Mouse (Mus musculus) heart, adult 11 months (tissue): Measurements from ENCODE around the gene Pigf.

Experiments used
- DNase-seq: peaks from one replicate; pipeline ENCODE4 v3.0.0; 2022

Pigf gene

GRCm38 (mm10) chr17:87025269-87025949, at the start of gene Pigf, which contains the start of gene Cript:
Pigf (minus strand) TSS chr17:87025406.
Cript (plus strand) TSS chr17:87025550.
- DNase-seq = peak; percentile 100

GRCm38 (mm10) chr17:87073470-87073869, 48.3 kb upstream of the Pigf start:
- peak; percentile 62 for DNase-seq

DNA sequence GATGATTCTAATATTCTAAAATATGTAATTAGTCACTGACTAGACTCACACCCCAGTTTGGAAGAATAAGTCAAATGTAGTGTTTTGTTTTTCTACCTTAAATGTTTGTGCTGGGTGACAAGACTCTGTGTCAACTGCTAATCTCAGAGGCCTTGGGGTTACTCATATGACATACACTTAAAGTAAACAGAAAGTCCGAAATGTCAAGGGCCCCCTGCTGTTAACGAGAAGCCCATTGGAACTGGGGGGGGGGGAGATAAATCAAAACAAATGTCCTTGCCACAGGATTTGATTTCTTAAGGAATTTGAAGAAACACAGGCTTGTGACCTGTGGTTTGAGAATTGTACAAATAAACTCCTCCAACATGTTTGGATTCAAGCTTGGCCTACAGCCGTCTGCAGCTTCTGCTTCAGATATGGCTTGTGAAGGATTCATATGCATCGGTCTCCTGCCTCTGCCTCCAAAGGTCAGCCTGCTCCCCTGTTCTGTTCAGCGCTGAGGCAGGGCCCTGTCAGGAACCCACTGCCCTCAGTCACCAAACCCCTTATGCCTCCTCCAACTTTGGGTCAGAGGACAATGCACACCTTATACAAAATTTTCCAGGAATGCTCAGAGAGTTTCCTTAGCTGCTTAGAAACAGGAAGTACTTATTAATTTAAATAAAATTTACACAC, 47.7 kb upstream of the Pigf start:
- peak; percentile 50 for DNase-seq

- DNase-seq = peak; percentile 39
These were observed 47.0 kb upstream of the Pigf start for GRCm38 (mm10) chr17:87072183-87072582.

- peak; percentile 45 for DNase-seq
These were observed 43.8 kb upstream of the Pigf start for GRCm38 (mm10) chr17:87068997-87069396.

- DNase-seq = peak; percentile 68
These were observed 38.8 kb upstream of the Pigf start for GRCm38 (mm10) chr17:87063969-87064368.

DNA sequence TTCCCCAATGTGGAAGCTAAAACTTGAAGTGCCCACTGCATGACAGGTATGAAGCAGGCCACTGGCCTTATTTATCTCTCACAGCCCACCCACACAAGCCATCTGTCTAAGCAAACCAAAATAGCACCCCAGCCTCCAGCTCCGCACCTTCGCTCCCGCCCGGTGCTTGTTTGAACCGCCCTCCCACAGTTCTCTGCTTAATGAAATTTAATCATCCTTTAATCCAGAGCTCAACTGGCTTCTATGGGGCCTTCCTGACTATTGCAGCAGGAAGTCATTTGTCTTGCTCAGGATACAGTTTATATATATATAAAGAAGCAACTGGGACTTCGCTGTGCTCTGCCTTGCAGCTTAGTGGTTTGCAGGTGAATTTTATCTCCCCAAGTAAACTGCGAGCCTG, 38.3 kb upstream of the Pigf start:
- DNase-seq = peak; percentile 83

GRCm38 (mm10) chr17:87062639-87063038, 37.4 kb upstream of the Pigf start:
- DNase-seq = peak; percentile 96

- DNase-seq = peak; percentile 97
These were observed 32.5 kb upstream of the Pigf start for GRCm38 (mm10) chr17:87057486-87058266.

GRCm38 (mm10) chr17:87056761-87057160, 31.6 kb upstream of the Pigf start:
- peak; percentile 77 for DNase-seq

DNA sequence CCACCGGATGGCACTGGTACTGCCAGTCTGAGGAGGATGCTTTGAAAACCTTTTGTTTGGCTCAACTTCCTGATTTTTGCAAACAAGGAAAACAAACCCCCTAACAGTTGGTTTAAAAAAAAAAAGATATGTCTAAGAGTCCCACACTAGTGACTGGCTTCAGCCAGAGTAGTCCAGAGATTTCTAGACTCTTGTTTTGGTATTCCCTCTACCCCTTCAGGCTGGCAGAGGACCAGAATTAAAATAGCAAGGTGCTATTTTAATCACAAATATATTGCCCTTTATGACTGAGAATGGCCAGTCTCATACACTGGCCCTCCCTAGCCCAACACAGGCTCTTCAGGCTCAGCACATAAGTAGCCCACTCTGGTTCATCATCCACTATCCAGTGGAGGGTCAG, 30.5 kb upstream of the Pigf start:
- no peak for DNase-seq

DNA sequence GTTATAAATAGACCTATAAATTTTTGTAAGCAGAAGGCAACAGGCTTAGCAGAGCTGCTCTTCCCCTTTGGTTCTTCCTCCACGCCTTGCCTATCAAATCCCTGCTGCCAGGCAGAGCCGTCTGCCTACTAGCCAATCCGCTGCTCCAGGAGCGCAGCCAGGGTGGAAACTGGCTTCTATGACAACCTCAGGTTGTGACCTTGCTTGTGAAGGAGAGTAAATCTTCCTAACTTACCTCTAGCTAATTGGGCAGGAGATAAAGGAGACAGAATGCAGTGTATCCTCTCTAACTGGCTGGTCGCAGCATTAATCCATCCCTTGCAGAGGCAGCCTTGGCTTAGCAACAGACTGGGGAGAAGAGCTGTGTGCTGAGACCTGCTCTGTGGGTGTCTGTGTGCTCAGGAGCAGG, 29.8 kb upstream of the Pigf start:
- DNase-seq = peak; percentile 97

- DNase-seq = peak; percentile 87
These were observed 28.7 kb upstream of the Pigf start for GRCm38 (mm10) chr17:87053921-87054320.

DNA sequence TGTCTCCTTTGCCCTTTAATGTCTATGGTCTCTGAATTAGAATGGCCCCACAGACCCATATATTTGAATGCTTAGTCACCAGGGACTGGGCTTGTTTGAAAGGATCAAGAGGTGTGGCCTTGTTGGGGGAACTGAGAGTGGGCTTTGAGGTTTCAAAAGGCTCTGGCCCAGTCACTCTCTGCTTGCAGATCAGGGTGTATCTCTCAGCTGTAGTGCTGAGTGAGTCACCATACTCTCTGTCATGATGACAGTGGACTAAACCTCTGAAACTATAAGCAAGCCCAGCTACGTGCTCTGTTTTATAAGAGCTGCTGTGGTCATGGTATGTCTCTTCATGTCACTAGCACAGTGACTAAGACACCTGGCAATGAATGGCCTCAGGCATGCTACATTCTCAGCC, 27.2 kb upstream of the Pigf start:
- DNase-seq = peak; percentile 42

DNA sequence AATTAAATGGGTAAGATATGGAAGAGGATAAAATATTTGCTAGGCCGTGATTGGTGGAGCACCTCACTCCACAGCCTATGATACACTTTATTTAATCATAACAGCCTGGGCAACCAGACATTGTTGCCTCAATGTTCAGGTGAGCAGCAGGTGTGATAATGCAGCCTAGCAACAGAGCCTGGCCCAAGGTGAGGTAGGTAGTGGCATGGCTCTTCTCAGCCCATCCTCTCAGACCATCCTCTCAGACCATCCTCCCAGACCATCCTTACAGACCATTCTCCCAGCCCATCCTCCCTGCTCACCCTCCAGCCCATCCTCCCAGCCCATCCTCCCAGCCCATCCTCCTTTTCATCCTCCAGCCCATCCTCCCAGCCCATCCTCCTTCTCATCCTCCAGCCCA, 26.4 kb upstream of the Pigf start:
- DNase-seq = peak; percentile 52

GRCm38 (mm10) chr17:87050469-87051175, 25.4 kb upstream of the Pigf start:
- DNase-seq = peak; percentile 97

DNA sequence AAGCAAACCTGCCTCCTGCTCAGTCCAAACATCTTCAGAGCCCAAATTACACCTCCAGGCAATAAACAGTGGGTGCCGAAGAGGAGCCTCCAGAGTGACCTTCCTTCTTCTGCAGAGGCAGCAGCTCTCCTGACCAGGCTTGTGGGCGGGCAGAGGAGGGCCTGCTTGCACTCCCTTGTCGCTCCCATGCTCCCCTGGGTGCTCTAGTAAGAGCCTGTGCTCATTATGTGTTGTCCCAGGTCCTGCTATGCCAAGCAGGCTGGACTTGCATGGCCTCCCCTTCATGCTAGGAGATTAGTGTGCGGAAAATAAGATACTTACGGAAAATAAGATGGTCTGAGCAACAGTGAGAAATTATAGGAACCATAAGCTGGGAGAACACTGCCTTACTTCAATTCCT, 24.5 kb upstream of the Pigf start:
- peak; percentile 71 for DNase-seq

- no peak for DNase-seq
These were observed 19.6 kb upstream of the Pigf start for GRCm38 (mm10) chr17:87044796-87045195.

- peak; percentile 97 for DNase-seq
These were observed 19.2 kb upstream of the Pigf start for GRCm38 (mm10) chr17:87044364-87044763.

DNA sequence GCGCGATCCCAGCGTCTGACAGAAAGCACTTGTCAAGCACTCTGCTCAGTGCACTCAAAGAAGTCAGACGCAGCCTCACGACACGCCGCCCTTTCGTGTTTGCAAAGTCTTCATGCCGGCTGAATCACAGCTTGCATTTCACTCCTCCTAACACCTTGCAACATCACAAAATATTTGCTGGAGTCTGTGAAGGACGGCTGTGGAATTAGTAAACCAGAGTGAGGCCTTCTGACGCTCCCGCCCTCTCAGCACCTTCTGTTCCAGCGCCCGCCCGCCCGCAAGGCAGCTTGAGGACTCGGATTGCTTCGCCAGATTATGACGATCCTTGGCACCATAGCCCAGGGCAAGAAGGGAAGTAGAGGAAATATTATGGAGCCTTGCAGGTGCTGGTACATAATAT, 16.5 kb upstream of the Pigf start:
- peak; percentile 82 for DNase-seq

DNA sequence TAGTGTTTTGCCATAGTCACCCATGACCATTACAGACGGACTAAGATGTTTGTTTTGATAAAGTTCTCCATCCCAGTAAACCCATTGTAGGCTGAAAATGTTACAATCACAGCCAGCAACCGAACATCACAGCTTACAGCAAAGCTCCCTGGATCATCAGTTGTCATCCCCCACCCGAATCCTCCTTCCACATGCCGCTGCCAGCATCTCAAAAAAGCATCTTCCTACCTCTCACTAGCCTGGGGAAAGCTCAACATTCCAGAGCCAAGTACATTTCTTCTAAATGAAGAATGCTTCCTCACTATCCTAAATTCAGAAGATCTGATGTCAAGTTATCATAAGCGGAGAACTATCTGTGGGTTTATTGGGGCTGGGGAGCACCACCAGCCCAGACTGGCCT, 13.3 kb upstream of the Pigf start:
- DNase-seq = peak; percentile 36

DNA sequence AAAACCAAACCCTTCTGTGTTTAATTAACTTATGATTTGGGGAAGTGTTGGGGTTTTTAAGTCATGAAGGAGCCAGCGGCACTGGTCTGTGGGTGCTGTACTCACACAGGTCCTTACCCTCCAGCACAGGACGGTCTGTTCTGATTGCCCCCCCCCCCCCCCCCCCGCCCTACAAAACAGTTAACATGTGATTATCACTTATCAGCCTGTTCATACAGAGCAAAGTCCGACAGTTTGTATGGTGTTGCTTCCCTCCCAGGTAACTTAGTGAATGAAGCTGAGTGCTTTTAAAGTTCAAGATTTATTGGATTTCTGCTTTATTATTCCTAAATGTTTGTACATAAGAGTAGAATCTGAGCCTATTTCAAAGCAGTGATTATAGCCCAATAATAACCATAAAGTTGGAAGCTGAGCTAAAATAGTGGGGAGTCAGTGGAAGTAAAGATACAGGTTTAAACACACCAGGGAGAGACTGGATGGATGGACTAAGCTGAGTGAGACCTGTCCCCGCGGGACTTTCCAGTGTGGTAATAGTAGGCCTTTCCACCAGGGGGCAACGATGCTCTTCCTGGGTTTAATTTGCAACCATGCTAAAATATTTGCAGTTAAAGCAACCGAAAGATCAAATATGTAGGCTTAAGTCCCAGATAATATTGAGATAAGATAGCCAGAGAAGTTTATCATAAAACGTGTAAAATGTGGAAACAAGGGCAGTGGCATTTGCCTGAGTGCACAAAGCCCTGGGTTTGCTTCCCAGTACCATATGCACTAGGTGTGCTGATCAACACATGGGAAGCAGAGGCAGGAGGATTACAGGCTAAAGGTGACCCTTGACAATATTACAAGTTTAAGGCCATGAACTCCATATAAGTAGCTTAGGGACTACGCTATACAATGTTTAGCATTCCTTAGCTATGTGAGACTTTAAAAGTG, 11.2 kb upstream of the Pigf start:
- peak; percentile 78 for DNase-seq
